Mouse (Mus musculus) urinary bladder, postnatal 14 days (tissue): ENCODE measurements around the gene Olfr1325.
"Not testable (repeated sequence)": the region's sequence is repeated elsewhere in the genome, so short reads cannot be mapped to it uniquely, and the experiment has no call there.

Experiments used
- DNase-seq: peaks from one replicate; pipeline ENCODE4 v3.0.0; 2021; ENCODE audit warnings: low spot score

Gene Olfr1325

DNA sequence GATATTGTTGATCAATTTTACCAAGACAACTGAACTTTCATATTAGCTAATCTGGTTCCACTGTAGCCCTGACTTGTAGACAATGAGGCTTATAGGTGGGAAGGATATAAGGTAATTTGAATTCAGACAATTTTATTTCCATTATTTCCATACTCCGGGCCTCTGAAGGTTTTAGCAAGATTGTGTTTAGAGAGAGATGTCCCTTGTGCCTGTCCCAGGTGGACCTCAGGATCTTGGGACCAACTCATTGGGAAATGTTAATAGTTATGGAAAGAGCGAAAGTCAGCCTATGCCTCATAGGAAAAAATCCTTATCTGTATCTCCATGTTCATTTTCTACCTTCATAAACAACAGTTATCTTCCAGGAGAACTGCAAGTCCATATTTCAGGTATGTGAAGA lies at the start of gene Olfr1325:
Gene Olfr1325, plus strand, starts transcription at position 301 of the 400 bp plus-strand sequence.
- DNase-seq = no peak

DNA sequence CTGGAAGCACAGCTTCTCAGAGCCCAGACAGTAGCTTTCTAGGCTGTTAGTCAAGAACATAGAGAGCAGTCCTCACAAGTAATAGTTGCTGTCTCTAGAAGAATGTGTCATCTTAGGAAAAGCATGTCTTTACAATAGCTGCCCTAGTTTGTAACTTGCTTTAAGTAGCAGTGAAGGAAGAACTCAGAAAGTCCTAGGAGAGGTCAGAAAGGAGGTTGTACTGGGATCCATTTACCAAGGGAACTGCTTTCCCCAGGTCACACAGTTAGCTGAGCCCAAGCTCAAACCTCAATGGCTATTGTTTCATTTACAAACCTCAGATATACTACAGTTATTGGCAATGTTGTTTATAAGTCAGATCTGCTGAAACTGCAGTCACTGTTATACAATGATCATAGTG lies 17.7 kb upstream of the Olfr1325 start, which contains the start of gene Olfr1326-ps1:
Gene Olfr1326-ps1, minus strand, starts transcription at position 101 of the 400 bp plus-strand sequence.
- DNase-seq = no peak

- not testable (repeated sequence) for DNase-seq
These were observed 53.2 kb downstream of the Olfr1325 start, which contains the start of gene Gm5640 for GRCm38 (mm10) chrX:74645466-74646323. TSS of gene Gm5640 (minus strand) at chrX:74645635.

GRCm38 (mm10) chrX:74646393-74646792 lies 53.9 kb downstream of the Olfr1325 start:
- not testable (repeated sequence) for DNase-seq
